Mouse (Mus musculus): ENCODE results near the gene Plk2. TPM values are rescaled to one million over a fixed set of nuclear protein-coding genes. Genes with fewer than 3 reads are reported as not detected.

The Plk2 gene
- polyA plus RNA-seq, 1 experiment from 2014 or later: 104 TPM

- in situ Hi-C loops (cut with MboI; ENCODE audit: low pct_unique_long_range_greater_than_20kb): loop anchor here (25.0 kb wide), 2 partner anchors 1353 to 1878 kb away; no protein-coding TSS in a partner anchor
- POLR2A ChIA-PET: no interaction called here
- peaks cover 7% of the 10 kb centered on the region for H3K27me3 ChIP-seq
- CTCF ChIA-PET: interaction anchor here (1.1 to 1.2 kb wide), 2 partner anchors 14 to 1028 kb away, joined by 3 read pairs; no protein-coding TSS in a partner anchor
- ATAC-seq (no peak), DNase-seq (ENCODE audit: low read depth, low spot score) (no peak)
- TF ChIP-seq CTCF (IDR thresholded peaks at IDR 0.05): no peak
These were observed 10.3 kb upstream of the Plk2 start for GRCm38 (mm10) chr13:110384514-110384913.

GRCm38 (mm10) chr13:110392210-110392609, 2.6 kb upstream of the Plk2 start:
- TF ChIP-seq CTCF (IDR thresholded peaks at IDR 0.05): peak; percentile 67
- ATAC-seq (no peak), DNase-seq (ENCODE audit: low read depth, low spot score) (no peak)
- CTCF ChIA-PET: interaction anchor here (0.6 to 4.9 kb wide), 20 partner anchors 9 to 1347 kb away, joined by 3 to 58 read pairs (median 4); no protein-coding TSS in a partner anchor
- in situ Hi-C loops (cut with MboI; ENCODE audit: low pct_unique_long_range_greater_than_20kb): loop anchor here (5.0 to 25.0 kb wide), 4 partner anchors 753 to 1870 kb away; no protein-coding TSS in a partner anchor
- peaks cover 6% of the 10 kb centered on the region for H3K27me3 ChIP-seq
- POLR2A ChIA-PET: no interaction called here

GRCm38 (mm10) chr13:110392631-110393030, 2.2 kb upstream of the Plk2 start:
- CTCF ChIA-PET: interaction anchor here (0.9 to 4.9 kb wide), 15 partner anchors 9 to 1346 kb away, joined by 3 to 58 read pairs (median 5); no protein-coding TSS in a partner anchor
- in situ Hi-C loops (cut with MboI; ENCODE audit: low pct_unique_long_range_greater_than_20kb): loop anchor here (5.0 to 25.0 kb wide), 4 partner anchors 752 to 1870 kb away; no protein-coding TSS in a partner anchor
- no peak for ATAC-seq
- TF ChIP-seq CTCF (IDR thresholded peaks at IDR 0.05): no peak
- DNase-seq (ENCODE audit: low read depth, low spot score): no peak
- peaks cover 2% of the 10 kb centered on the region for H3K27me3 ChIP-seq
- POLR2A ChIA-PET: no interaction called here

- no peak for TF ChIP-seq CTCF (IDR thresholded peaks at IDR 0.05)
- DNase-seq (ENCODE audit: low read depth, low spot score) (no peak), ATAC-seq (peak; percentile 19)
- POLR2A ChIA-PET: interaction anchor here (0.8 to 1.6 kb wide), 10 partner anchors 57 to 1015 kb away, joined by 3 to 6 read pairs (median 3); no protein-coding TSS in a partner anchor
- H3K27me3 ChIP-seq: no peaks in the 10 kb centered on the region
- CTCF ChIA-PET: interaction anchor here (0.9 to 4.9 kb wide), 8 partner anchors 87 to 1017 kb away, joined by 3 to 58 read pairs (median 4); no protein-coding TSS in a partner anchor
- in situ Hi-C loops (cut with MboI; ENCODE audit: low pct_unique_long_range_greater_than_20kb): loop anchor here (5.0 to 25.0 kb wide), 4 partner anchors 572 to 1867 kb away; no protein-coding TSS in a partner anchor
These were observed 441 bp downstream of the Plk2 start for GRCm38 (mm10) chr13:110395179-110395794.

GRCm38 (mm10) chr13:110395916-110396685, 1.3 kb downstream of the Plk2 start:
- DNase-seq (ENCODE audit: low read depth, low spot score) (no peak), ATAC-seq (no peak)
- ChIA-PET POLR2A (interaction anchor here (0.5 to 1.6 kb wide), 6 partner anchors 19 to 813 kb away, joined by 3 to 5 read pairs (median 3); no protein-coding TSS in a partner anchor), CTCF (interaction anchor here (1.1 to 1.2 kb wide), 3 partner anchors 515 to 1015 kb away, joined by 3 to 4 read pairs (median 3); no protein-coding TSS in a partner anchor)
- TF ChIP-seq CTCF (IDR thresholded peaks at IDR 0.05): no peak
- in situ Hi-C loops (cut with MboI; ENCODE audit: low pct_unique_long_range_greater_than_20kb): loop anchor here (5.0 to 25.0 kb wide), 4 partner anchors 571 to 1866 kb away; no protein-coding TSS in a partner anchor
- H3K27me3 ChIP-seq: no peaks in the 10 kb centered on the region

GRCm38 (mm10) chr13:110397750-110398149, 2.9 kb downstream of the Plk2 start:
- CTCF ChIA-PET: interaction anchor here (0.7 kb wide), 1 partner anchor 487 kb away, joined by 3 read pairs; no protein-coding TSS in a partner anchor
- TF ChIP-seq CTCF (IDR thresholded peaks at IDR 0.05): no peak
- ATAC-seq (no peak), DNase-seq (ENCODE audit: low read depth, low spot score) (no peak)
- POLR2A ChIA-PET: interaction anchor here (0.6 to 1.6 kb wide), 4 partner anchors 510 to 570 kb away, joined by 3 to 5 read pairs (median 4); no protein-coding TSS in a partner anchor
- in situ Hi-C loops (cut with MboI; ENCODE audit: low pct_unique_long_range_greater_than_20kb): loop anchor here (5.0 to 25.0 kb wide), 4 partner anchors 570 to 1865 kb away; no protein-coding TSS in a partner anchor
- H3K27me3 ChIP-seq: no peaks in the 10 kb centered on the region

- ChIA-PET POLR2A (interaction anchor here (0.6 to 1.4 kb wide), 2 partner anchors 509 to 562 kb away, joined by 5 read pairs; no protein-coding TSS in a partner anchor), CTCF (no interaction called here)
- in situ Hi-C loops (cut with MboI; ENCODE audit: low pct_unique_long_range_greater_than_20kb): loop anchor here (5.0 to 25.0 kb wide), 4 partner anchors 569 to 1864 kb away; no protein-coding TSS in a partner anchor
These were observed 3.8 kb downstream of the Plk2 start for GRCm38 (mm10) chr13:110398513-110399270.

GRCm38 (mm10) chr13:110401443-110401842, 6.6 kb downstream of the Plk2 start:
- in situ Hi-C loops (cut with MboI; ENCODE audit: low pct_unique_long_range_greater_than_20kb): no loop called here
- no peaks in the 10 kb centered on the region for H3K27me3 ChIP-seq
- ChIA-PET POLR2A (no interaction called here), CTCF (interaction anchor here (1.5 kb wide), 1 partner anchor 9 kb away, joined by 5 read pairs; no protein-coding TSS in a partner anchor)
- no peak for ATAC-seq
- no peak for DNase-seq (ENCODE audit: low read depth, low spot score)
- no peak for TF ChIP-seq CTCF (IDR thresholded peaks at IDR 0.05)

More at GRCm38 (mm10) chr13:110398513-110399270, 3.8 kb downstream of the Plk2 start:
- DNase-seq (ENCODE audit: low read depth, low spot score) (no peak), ATAC-seq (no peak)
- TF ChIP-seq CTCF (IDR thresholded peaks at IDR 0.05): no peak
- no peaks in the 10 kb centered on the region for H3K27me3 ChIP-seq

GRCm38 (mm10) chr13:110401877-110402276, 7.0 kb downstream of the Plk2 start:
- no peak for DNase-seq (ENCODE audit: low read depth, low spot score)
- POLR2A ChIA-PET: no interaction called here
- CTCF ChIA-PET: interaction anchor here (1.5 kb wide), 1 partner anchor 10 kb away, joined by 5 read pairs; no protein-coding TSS in a partner anchor
- TF ChIP-seq CTCF (IDR thresholded peaks at IDR 0.05): no peak
- H3K27me3 ChIP-seq: no peaks in the 10 kb centered on the region
- in situ Hi-C loops (cut with MboI; ENCODE audit: low pct_unique_long_range_greater_than_20kb): no loop called here
- no peak for ATAC-seq
